Mouse (Mus musculus): Measurements from ENCODE around the gene U2af1l4.

U2af1l4 gene

DNA sequence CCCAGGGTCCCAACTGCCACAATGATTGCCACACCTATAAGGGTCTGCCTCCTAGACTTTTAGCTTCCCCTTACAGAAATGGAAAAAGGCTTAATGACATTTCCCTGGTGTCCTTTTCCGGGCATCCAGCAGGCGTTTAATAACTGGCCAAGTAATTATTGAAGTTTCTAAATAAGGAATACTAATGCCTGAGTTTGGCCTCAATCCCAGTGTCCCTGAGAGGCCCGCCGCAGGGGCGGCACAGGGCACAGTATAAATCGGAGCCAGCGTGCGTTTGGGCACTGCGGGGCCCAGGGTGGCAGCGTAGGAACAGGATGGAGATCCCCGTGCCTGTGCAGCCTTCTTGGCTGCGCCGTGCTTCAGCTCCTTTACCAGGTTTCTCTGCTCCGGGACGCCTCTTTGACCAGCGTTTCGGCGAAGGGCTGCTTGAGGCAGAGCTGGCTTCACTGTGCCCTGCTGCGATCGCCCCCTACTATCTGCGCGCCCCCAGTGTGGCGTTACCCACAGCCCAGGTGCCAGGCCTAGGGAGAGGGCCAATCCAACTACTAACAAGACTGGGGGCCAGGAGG, 10.0 kb upstream of the U2af1l4 start:
- peak; percentile 51 to 58 for DNase-seq

DNA sequence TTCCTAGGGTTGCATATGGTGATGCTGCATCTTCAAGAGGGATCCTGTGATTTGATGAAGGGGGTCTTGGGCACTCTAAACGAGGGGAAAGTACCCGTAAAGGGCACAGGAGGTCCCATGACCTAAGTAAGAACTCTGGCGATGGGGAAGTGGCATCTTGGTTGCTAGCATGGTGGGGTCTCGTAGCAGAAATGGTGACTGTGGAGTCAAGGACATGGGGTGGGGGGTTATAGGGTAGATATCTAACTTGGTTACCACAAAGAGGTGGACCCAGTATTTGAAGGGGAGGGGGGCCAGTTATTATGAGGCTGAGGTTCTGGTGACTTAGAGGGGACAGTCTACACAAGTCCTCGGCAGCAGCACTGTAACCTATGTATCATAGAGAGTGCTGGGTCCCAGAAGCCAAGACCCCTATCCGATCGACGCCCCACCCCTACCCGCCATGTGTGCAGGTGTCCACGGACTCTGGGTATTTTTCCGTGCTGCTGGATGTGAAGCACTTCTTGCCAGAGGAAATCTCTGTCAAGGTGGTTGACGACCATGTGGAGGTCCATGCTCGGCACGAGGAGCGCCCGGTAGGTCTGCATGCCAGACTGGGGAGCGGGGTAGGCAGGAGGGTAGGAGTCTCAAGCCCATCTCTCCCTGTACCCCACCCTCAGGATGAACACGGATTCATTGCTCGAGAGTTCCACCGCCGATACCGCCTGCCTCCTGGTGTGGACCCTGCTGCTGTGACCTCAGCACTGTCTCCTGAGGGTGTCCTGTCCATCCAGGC, 9.1 kb upstream of the U2af1l4 start:
- DNase-seq = no peak

DNA sequence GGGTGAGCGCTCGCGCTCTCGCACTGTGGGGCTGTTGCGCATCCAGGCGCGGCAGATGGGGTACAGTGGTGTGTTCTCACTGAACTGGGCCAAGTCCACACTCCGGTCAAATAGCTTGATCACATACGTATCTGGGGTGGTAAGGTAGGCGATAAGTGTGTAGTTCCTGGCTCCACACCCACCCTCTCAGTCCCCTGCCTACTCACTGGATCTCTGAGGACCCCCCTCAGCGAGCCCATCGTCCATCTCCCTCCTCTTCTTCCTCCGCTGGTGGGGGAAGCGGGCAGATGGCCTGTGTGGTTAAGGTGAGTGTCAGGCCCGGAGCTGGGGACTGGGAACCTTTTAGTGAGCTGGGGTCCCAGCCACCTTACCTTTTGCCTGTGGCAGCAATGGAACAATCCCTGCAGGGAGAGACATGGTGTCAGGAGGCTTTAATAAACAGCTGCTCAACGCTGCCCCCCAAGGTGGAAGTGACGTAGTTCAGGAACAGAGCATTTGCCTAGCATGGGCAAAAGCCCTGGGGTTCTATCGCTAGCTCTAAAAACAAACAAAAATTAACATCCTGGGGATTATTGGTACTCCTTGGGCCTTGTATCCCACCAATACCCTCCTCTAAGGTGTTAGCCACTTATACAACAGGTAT, 6.1 kb upstream of the U2af1l4 start:
- peak in 1 of 2 experiments; percentile 54 for DNase-seq

DNA sequence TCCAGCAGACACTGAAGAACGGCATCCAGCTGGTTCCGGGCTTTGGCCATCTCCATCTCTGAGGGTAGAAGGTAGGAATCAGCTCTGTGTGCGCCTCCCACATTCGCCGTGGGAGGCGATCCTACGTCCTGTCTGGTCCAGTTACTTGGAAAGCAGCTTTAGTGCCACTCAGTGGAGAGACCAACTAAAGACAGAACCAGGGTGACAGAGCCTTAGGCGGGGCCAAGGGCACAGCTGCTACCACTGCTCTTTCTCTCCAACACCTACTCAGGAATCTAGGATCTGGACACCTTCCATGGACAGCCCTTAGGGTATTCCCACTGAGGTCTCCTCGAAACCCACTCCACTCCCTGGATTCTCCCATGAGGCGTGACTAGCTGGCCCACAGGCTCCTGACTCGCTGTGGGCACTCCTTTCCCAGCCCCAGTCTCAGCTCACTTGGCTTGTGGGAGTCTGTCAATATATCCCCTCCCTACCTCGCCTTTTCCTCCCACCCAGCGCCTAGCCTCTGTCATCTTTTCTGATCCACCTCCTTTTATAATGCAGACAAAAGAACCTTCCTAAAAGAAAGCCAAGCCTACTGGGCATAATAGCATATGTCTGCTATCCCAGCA, 5.1 kb upstream of the U2af1l4 start:
- DNase-seq = no peak

DNA sequence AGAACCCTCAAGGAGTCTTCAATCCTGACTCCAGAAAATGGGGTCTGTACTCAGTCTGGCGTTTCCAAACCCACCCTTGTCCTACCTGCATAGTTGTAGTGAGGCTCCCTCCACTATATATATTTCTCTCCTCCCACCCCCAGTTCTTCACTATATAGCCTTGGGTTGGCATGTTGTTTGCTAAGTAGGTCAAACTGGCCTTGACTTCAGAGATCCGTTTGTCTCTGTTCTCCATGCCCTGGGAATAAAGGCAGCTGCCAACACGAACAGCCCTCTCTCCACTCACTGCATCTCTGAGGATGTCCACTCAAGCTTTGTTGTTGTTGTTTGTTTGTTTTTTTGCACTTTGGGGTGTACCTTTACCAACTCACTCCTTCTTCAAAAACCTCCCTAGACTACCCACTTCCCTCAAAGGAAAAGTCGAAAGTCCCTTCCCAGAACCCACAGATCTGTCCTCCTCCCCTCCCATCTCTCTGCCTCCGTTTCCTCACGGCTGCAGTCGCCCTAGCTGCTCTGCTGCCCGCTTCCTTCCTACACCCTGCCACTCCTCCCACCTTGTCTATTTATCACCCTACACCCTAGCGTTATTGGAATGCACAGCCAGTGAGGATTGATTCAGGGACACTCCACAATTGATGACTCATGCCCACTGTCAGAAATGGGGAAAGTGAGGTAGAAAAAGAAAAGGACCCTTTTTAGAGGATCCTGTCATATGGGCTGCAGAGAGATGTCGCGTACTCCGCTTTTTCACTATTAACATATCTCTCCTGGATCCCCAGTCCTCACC, 4.3 kb upstream of the U2af1l4 start:
- DNase-seq = no peak

DNA sequence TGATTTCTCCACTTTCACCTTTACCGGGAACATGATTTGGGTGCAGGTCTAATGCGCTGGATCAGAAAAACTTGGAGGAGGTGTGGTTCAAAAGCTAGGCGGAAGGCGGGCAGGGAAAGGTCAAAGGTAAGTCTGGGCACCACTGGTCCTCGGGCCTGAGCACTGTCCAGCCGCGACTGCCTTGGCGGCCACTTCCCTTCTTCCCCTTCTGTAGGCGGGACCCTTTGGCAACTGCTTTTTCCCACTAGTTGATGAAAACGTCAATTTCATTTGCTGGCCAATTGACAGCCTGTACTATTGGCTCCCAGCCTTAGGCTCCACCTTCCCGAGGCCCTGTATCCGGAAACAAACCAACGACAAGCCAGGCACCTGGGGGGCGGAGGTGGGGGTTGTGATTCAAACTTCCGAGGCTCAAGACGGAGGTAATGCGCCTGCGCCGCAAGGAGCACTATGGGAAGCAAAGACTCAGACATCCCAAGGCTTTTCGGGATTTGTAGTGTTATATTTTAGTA, 3.6 kb upstream of the U2af1l4 start, which contains the start of gene Lin37:
Gene Lin37 (minus strand): TSS at position 396 of the 512 bp plus-strand sequence.
- DNase-seq = peak; percentile 98 to 100

DNA sequence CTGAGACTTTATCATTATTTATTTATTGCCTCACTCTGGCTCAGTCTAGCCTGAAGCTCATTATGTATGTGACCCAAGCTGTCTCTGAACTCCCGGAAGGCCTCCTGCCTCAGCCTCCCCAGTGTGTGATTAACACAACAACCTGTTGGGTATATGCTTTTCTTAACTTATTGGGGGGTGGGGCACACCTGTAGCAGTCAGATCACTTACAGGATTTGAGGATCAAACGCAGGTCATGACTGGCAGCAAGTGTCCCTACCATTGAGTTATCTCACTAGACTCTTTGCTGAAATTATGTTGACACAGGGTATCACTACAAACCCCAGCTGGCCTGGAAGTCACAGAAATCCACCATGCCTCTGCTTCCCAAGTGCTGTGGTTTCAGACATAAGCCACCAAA, 2.8 kb upstream of the U2af1l4 start:
- no peak for DNase-seq

DNA sequence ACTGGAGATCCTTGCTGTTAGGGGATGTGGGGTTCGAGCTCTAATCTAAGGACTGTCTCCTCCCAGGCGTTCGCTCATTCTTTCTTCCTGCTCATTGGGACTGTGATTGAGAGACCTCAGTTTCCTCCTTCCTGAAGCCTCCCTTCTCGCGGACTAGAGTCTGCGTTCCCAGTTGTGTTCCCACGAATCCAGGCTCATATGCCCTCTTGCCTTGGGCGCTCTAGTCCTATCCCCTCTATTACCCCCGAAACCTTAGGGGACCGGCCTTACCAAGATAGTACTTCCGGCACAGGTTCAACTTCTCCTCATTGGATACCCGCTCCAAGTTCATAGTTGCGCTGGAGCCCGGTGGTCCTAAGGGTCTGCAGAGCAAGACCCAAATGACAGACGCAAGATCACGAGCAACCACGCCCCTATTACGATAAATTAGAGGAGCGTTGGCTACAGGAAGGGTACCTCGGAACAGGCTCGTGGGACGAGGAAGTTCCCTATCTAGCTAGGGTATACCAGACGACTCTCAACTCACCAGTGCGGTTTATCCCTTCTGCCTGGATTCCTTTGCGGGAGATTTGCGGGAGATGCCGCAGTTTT, 480 bp upstream of the U2af1l4 start:
- DNase-seq = peak in 1 of 2 experiments; percentile 19

DNA sequence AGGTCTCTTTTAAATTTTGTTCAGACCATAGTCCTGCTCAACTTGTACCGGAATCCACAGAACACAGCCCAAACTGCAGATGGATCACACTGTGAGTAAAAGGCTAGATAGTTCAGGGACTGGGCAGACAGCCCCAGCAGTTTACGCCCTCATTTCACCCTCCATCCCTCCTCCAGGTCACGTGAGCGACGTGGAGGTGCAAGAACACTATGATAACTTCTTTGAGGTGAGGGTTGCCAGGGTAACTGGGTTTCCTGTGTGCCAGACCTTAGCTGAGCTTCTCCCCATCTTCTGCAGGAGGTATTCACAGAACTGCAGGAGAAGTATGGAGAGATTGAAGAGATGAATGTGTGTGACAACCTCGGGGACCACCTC, 792 bp downstream of the U2af1l4 start:
- DNase-seq = no peak

DNA sequence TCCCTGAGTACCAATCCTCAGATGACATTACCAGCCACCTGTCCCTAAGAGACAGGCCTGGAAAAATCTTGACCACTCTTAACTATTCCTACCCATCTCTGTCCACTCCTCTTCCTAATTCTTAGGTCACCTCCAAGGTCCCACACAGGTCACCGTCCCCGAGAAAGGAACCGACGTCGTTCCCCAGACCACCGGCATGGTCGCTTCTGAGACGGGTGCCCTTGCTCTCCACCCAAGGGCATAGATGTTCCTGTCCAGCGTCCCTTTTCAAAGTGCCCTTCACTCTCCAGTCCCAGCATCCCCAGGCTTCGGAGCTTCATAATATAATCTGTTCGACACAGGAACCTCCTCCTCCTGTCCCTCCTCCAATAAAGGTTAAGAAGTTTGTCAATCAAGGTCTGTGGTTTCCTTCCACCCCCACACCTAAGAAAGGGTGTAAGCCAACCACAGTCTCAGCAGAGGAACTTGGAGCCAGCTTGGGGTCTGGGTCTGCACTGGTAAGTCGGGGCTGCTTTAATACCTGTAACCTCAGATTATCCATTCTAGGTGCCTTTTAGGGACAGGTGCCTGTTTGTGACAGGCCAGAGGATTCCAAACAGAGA, 2.0 kb downstream of the U2af1l4 start, which contains the start of gene Igflr1:
Gene Igflr1 (plus strand): TSS at position 458 of the 602 bp plus-strand sequence.
- no peak for DNase-seq

DNA sequence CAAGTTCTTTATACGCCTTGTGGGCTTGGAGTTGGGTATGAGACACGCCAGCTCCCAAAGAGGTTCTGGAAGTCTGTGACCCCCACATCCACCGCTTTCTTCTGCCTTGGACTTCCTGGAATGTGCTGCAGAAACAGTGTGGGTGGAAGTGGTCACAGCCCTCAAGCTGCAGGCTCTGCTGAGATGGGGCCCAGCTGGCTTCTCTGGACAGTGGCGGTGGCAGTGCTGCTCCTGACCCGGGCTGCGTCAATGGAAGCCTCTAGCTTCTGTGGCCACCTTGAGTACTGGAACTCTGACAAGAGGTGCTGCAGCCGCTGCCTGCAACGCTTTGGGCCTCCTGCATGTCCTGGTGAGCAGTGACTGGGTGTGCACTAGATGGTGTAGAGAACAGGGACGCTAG, 2.9 kb downstream of the U2af1l4 start:
- DNase-seq = no peak

DNA sequence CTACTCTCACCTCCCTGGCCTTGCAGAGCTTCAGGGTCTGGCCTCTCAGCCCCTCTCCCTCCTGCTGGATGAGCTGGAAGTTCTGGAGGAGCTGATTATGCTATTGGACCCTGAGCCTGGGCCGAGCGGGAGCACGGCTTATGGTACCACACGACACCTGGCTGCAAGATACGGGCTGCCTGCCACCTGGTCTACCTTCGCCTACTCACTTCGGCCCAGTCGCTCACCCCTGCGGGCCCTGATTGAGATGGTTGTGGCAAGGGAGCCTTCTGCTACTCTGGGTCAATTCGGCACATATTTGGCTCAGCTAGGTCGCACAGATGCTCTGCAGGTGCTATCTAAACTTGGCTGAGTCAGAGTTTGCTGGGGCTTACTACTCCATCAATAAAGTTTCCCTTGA, 4.5 kb downstream of the U2af1l4 start:
- DNase-seq = no peak

DNA sequence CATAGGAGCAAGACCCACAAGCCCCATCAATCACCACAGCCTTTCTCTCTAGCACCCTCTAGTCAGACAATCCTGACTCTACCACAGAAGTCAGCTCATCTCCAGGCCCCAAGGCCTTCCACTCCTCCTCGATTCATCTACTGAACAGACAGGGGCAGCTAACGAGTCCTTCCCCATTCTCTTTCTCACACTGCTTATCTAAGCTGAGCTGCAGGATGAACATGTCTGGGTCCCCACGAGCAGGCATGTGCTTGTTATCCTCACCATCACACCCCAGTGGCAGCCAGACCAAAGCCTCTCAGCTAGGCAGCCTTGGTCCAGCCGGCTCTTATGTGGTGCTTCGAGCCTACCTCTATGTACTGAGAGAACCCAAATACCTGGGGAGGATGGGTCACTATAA, 9.3 kb downstream of the U2af1l4 start:
- DNase-seq = no peak

DNA sequence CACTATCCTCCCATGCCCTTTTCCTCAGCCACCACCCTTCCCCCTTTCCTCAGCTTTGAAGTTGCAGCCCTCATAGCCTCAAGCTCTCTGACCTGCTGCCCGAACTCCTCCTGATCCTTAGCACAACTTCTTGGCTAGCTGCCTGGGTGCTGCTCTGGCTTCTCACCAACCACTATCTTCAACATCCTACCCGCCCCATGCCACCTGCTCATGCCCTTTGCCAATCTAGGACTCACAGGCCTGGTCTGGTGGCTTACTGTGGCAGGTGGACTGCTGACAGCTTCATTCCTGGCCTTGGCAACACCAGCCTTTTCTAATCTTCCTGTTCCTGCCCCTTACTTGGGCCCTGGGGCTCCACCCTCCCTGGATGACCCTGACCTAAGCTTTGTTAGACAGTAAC, 9.9 kb downstream of the U2af1l4 start:
- peak; percentile 81 to 87 for DNase-seq

DNA sequence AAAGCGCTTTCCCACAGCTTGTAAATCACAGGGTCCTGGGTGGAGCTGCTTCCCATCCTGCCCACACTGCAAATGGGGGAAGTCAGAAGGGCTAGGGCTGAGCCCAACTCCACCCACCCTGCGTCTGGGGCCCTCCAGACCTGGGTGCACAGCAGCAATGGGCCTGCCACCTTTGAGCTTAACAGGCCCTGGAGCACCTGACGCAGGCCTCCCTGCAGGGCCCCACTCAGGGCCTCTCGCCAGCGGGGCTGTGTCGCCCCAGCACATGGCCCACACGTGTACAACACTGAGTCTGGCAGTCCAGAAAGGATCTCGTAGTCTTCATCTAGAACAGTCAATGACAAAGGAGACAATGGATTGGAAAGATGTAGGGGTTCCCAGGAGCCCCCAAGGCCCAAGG, 16.8 kb downstream of the U2af1l4 start:
- DNase-seq = no peak

DNA sequence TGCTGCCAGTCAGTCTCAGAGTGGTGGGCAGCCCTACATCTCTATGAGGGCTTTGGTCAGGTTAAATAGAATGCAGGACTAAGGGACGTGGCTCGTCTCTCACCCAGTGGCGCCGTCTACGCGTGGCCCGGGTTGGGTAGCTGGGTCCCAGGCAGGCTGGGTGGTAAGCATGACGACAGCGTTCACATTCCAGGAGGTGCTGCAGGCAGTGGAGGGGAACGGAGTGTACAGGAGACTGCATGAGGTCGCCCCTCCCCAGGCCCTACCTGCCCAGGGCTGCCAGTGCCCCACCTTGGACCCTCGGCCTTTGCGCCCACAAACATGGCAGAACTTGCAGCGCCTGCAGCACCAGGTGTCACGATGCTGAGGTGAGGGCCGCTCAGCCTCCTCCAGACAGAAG, 18.4 kb downstream of the U2af1l4 start:
- peak in 1 of 2 experiments; percentile 27 for DNase-seq

DNA sequence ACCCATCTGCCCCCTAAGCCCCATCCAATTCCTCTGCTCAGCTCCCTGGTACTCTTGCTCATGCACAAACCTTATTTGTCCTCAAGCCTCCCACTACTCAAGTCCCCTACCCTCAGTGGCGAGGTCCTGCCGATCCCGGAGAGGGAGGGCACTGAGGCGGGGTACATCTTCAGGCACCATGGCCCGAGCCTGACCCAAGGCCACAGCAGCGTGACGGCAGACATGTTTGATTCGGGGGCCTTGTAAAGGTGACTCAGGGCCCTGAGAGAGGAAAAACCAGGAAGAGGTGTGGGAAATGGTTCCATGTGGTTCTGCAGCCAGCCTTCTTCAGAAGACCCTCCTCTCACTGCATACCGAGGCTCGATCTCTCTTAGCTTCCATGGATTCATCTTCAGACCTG, 21.2 kb downstream of the U2af1l4 start:
- no peak for DNase-seq

DNA sequence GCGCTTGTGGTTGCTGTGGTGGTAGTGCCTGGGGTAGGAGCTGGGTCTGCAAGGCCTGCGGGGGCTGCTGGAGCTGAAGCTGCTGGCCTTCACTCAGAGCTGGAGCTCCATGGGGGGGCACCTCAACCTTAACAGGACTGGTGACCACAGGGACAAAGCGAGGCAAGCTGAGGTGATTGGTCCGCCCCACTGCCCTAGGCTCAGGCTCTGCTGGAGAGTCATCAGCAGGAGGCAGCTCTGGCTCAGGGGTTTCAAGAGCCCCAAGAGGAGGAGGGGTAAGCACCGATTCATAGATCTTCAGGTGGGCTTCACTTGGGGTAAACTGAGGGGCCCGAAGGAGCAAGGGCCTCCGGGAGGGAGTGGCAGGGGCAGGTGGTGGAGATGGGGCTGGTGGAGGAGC, 22.1 kb downstream of the U2af1l4 start:
- no peak for DNase-seq

DNA sequence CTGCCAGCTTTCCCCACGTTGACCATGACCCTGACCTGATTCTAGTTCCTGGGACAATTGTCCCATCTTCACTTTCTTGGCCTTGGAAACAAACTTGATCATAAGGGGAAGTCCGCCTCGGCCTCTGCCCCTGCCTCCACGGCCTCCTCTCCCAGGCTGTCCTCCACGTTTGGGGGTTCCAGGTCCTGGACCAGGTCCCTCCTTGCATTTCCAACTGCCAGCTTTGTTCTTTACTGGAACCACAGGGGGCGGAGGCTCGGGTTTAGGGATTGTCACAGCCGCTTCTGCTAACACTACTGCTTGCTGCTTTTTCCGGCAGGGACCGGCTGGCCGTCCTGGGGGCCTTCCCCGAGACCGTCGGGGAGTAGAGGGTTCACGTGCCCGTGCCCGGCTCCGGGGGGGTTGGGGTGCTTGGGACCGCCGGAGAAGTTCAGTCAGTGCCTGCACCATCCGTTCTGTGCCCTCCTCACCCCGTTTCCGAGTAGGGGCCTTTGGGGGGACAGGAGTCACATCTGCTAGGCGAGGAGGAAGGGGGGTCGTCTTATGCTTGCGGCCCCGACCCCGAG, 23.4 kb downstream of the U2af1l4 start:
- DNase-seq = no peak

DNA sequence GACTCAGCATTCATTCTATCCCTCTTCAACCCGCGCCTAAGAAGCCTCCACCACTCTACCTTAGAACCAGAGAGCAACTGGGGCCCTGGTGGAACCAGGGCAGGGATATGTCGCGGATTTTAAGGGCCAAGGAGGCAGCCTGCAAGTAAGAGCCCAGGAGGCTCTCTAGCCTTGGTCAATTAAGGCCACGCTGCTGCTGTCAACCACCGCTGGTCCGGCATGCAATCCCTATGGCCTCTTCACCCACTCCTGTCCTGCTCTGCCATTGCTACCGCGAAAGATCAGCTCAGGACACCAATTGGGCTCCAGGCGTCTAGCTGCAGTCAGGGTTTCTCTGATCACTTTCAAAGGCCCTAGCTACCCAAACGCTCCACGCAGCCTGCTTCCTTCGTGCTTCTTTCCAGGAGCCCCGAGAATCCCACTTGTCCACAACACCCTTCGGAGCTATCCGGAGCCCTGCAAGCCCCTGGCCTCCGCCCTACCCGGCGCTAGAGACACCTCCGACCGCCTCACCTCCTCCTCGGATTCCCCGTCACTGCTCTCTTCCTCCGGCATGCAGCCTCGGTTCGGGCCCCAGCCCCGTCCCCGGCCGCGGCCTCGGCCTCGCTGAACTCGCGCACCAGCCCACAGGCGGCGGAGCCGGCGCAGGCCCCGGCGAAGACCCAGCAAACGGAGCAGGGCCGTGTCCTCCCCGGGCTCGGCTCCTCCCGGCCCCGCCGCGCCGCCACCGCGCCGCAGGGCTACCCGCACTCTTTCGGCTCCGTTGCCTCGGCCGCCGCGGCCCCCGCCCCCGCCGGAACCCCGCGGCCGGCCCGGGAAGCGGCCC, 25.0 kb downstream of the U2af1l4 start:
- DNase-seq = peak; percentile 24 to 53
